8 mouse cellular contexts compared by ENCODE assay signal in the genomic region with DNA sequence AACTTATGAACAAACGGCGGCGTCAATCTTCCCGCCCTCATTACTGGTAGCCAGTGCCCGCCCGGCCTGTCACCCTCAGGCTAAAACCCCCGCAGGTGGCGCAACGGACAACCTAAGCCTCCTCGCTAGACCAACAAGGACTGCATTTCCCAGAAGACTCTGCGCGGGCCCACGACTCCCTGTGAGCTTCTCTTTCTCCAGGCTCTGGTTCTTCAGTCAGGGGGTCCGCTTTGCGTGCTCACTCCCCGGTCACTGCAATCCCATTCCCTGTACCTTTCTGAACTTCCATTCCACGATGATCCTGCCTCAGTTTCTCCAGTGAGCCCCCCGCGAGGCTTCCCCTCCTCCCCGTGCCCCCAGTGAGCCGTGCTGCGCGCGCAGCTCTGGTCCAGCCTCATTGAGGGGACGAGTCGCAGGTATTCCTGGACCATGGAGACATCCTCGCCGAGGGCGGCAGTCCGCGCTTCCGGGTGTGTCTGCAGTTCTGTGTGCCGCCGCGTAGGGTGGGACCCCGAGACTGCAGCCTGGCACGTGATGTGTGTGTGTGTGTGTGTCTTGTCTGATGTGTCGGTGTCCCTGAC. TPM values are rescaled to one million over a fixed set of nuclear protein-coding genes. Genes with fewer than 3 reads are reported as not detected.
DNase-seq lines count a peak whose midpoint lies in the region; ATAC-seq lines count a peak whose summit lies in the region.

A gene (plus strand): TSS at position 228 of the 581 bp plus-strand sequence.

- peak; percentile 37 for DNase-seq in gastrocnemius, adult 18-20 months (ENCODE audit: low spot score)
- no peak for DNase-seq in gastrocnemius, postnatal 25 days
- peak; percentile 41 for DNase-seq in c-Kit-positive CD71-negative TER-119-negative erythroid progenitor cells, embryonic 14.5 days (ENCODE audit: low read depth)
- peak; percentile 85 for DNase-seq in limb, embryonic 10.5 days (ENCODE audit: low spot score)
- peak; percentile 80 for DNase-seq in midbrain, embryonic 10.5 days (ENCODE audit: low spot score)

- H3K36me3 ChIP-seq in forebrain, embryonic 13.5 days (ENCODE audit: poor library complexity, severe bottlenecking), result peaks cover 14% of the 10 kb centered on the region
- no peaks in the 10 kb centered on the region for H3K36me3 ChIP-seq in intestine, embryonic 15.5 days
- peaks cover 15% of the 10 kb centered on the region for H3K36me3 ChIP-seq in limb, embryonic 10.5 days
- H3K36me3 ChIP-seq in midbrain, embryonic 10.5 days, result peaks cover 19% of the 10 kb centered on the region
- no peaks in the 10 kb centered on the region for H3K36me3 ChIP-seq in stomach, embryonic 14.5 days (ENCODE audit: control insufficient read depth, insufficient read depth, low read length)

- peak within 1 kb of the TSS; percentile 92 for H3K9ac ChIP-seq in forebrain, embryonic 13.5 days
- peak within 1 kb of the TSS; percentile 41 for H3K9ac ChIP-seq in intestine, embryonic 15.5 days
- peak within 1 kb of the TSS; percentile 31 for H3K9ac ChIP-seq in stomach, embryonic 14.5 days (replicated peaks; ENCODE audit: low read depth, low read length)

- H3K4me1 ChIP-seq in forebrain, embryonic 13.5 days, result peaks cover 40% of the 10 kb centered on the region
- peaks cover 36% of the 10 kb centered on the region for H3K4me1 ChIP-seq in intestine, embryonic 15.5 days (replicated peaks)
- H3K4me1 ChIP-seq in limb, embryonic 10.5 days, result peaks cover 55% of the 10 kb centered on the region
- peaks cover 57% of the 10 kb centered on the region for H3K4me1 ChIP-seq in midbrain, embryonic 10.5 days
- H3K4me1 ChIP-seq in stomach, embryonic 14.5 days (ENCODE audit: control insufficient read depth, insufficient read depth, low read length), result peaks cover 24% of the 10 kb centered on the region

- no peaks in the 10 kb centered on the region for H3K27me3 ChIP-seq in forebrain, embryonic 13.5 days
- H3K27me3 ChIP-seq in intestine, embryonic 15.5 days (replicated peaks), result no peaks in the 10 kb centered on the region
- H3K27me3 ChIP-seq in limb, embryonic 10.5 days (ENCODE audit: low read depth, poor library complexity, severe bottlenecking), result peaks cover 37% of the 10 kb centered on the region
- H3K27me3 ChIP-seq in midbrain, embryonic 10.5 days (ENCODE audit: low read depth, poor library complexity, severe bottlenecking), result peaks cover 27% of the 10 kb centered on the region
- no peaks in the 10 kb centered on the region for H3K27me3 ChIP-seq in stomach, embryonic 14.5 days (ENCODE audit: control insufficient read depth, insufficient read depth, low read length)

- peak within 1 kb of the TSS; percentile 93 for H3K4me3 ChIP-seq in forebrain, embryonic 13.5 days
- H3K4me3 ChIP-seq in intestine, embryonic 15.5 days (replicated peaks), result peak within 1 kb of the TSS; percentile 62
- peak within 1 kb of the TSS; percentile 95 for H3K4me3 ChIP-seq in limb, embryonic 10.5 days
- H3K4me3 ChIP-seq in midbrain, embryonic 10.5 days, result peak within 1 kb of the TSS; percentile 95
- H3K4me3 ChIP-seq in stomach, embryonic 14.5 days (ENCODE audit: low read depth, low read length), result peak within 1 kb of the TSS; percentile 42

- H3K4me2 ChIP-seq in forebrain, embryonic 13.5 days, result peak within 1 kb of the TSS; percentile 91
- peak within 1 kb of the TSS; percentile 79 for H3K4me2 ChIP-seq in intestine, embryonic 15.5 days (replicated peaks)
- H3K4me2 ChIP-seq in stomach, embryonic 14.5 days (replicated peaks; ENCODE audit: low read depth, low read length), result peak within 1 kb of the TSS; percentile 84

- peak; percentile 48 for ATAC-seq in forebrain, embryonic 13.5 days
- peak; percentile 63 for ATAC-seq in intestine, embryonic 15.5 days
- ATAC-seq in stomach, embryonic 14.5 days (ENCODE audit: insufficient number of reproducible peaks, insufficient read depth, low FRiP score, low read depth), result peak; percentile 53; the same call in 1 of the 2 replicates

- H3K27ac ChIP-seq in forebrain, embryonic 13.5 days, result peak within 1 kb of the TSS; percentile 97
- no peak within 1 kb of the TSS for H3K27ac ChIP-seq in intestine, embryonic 15.5 days
- peak within 1 kb of the TSS; percentile 91 for H3K27ac ChIP-seq in limb, embryonic 10.5 days
- peak within 1 kb of the TSS; percentile 94 for H3K27ac ChIP-seq in midbrain, embryonic 10.5 days (replicated peaks)
- no peak within 1 kb of the TSS for H3K27ac ChIP-seq in stomach, embryonic 14.5 days (ENCODE audit: low read length)

- H3K9me3 ChIP-seq in forebrain, embryonic 13.5 days (replicated peaks), result no peaks in the 10 kb centered on the region
- no peaks in the 10 kb centered on the region for H3K9me3 ChIP-seq in intestine, embryonic 15.5 days
- H3K9me3 ChIP-seq in limb, embryonic 10.5 days (replicated peaks), result no peaks in the 10 kb centered on the region
- H3K9me3 ChIP-seq in midbrain, embryonic 10.5 days (replicated peaks), result no peaks in the 10 kb centered on the region
- H3K9me3 ChIP-seq in stomach, embryonic 14.5 days (ENCODE audit: control insufficient read depth, low read depth, low read length), result no peaks in the 10 kb centered on the region

- WGBS in forebrain, embryonic 13.5 days, result 1% methylated on average over 38 of the region's 38 CpGs
- WGBS in intestine, embryonic 15.5 days, result under 1% methylated on average over 38 of the region's 38 CpGs
- 1% methylated on average over 38 of the region's 38 CpGs for WGBS in limb, embryonic 10.5 days
- under 1% methylated on average over 38 of the region's 38 CpGs for WGBS in midbrain, embryonic 10.5 days
- WGBS in stomach, embryonic 14.5 days, result under 1% methylated on average over 38 of the region's 38 CpGs

RNA-seq across cellular contexts. Expression of the gene that starts here (rescaled TPM):
- total RNA-seq in gastrocnemius, adult 18-20 months (2021), result not detected
- under 1 TPM in 1 of 2 experiments, not detected in 1; 0.19 TPM for total RNA-seq in gastrocnemius, postnatal 25 days (2021)
- 12.4 and 13.1 TPM in 2 replicates for polyA plus RNA-seq in forebrain, embryonic 13.5 days (2015; fragmentation: Nextera tagmentation; extraction: Ambion mirVana)
- polyA plus RNA-seq in intestine, embryonic 15.5 days (2015; fragmentation: Nextera tagmentation; extraction: Ambion mirVana), result 0.43 and 0.90 TPM in 2 replicates
- polyA plus RNA-seq in limb, embryonic 10.5 days (2016; fragmentation: Nextera tagmentation; extraction: Ambion mirVana), result 2.2 and 3.2 TPM in 2 replicates
- 2.3 and 3.3 TPM in 2 replicates for polyA plus RNA-seq in midbrain, embryonic 10.5 days (2016; fragmentation: Nextera tagmentation; extraction: Ambion mirVana)
- polyA plus RNA-seq in stomach, embryonic 14.5 days (2014; fragmentation: Nextera tagmentation; extraction: Ambion mirVana), result 2.5 and 3.3 TPM in 2 replicates

Comparison
In these comparisons a context has a peak if more than half of its experiments do, and no peak if none do; other contexts are left out.
1. Peak in DNase-seq in gastrocnemius, adult 18-20 months; RNA of the gene not detected or under 1 TPM.
2. Peak in ATAC-seq, H3K4me3 ChIP-seq, H3K9ac ChIP-seq and H3K4me2 ChIP-seq in intestine, embryonic 15.5 days; RNA of the gene not detected or under 1 TPM.
3. H3K27ac ChIP-seq: peak in forebrain, embryonic 13.5 days (single experiment), limb, embryonic 10.5 days (single experiment) and midbrain, embryonic 10.5 days (single experiment); none in intestine, embryonic 15.5 days (single experiment) and stomach, embryonic 14.5 days (single experiment).
4. H3K4me3 ChIP-seq: peak in every context shown above with its lines; median percentile 95 in limb, embryonic 10.5 days; 95 in midbrain, embryonic 10.5 days; 93 in forebrain, embryonic 13.5 days; 62 in intestine, embryonic 15.5 days; 42 in stomach, embryonic 14.5 days.
5. H3K9ac ChIP-seq: peak in every context shown above with its lines; median percentile 92 in forebrain, embryonic 13.5 days; 41 in intestine, embryonic 15.5 days; 31 in stomach, embryonic 14.5 days.
6. Peak in every context shown above with its lines, with median percentiles within 50 percentile points of each other: ATAC-seq and H3K4me2 ChIP-seq.